Mouse (Mus musculus): ENCODE measurements around the gene Gne.

DNA sequence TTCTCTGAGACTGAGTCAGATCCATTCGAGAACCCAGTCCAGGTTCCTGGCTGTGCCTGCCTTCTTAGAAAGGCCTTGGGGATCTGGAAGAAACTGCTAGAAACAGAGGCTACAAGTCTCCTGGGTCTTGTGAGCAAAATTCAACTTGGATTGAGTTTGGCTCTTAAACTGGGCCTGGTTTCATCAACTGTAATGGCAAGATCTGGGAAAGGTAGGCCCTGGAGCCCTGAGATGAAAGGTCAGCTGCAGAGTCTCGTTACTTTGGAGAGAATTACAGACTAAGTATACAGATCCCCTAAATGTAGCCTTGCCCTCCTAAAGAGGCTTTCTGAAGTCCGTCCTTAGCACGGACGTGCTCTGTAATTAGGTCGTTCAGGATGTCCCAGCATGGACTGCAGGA lies 58.4 kb downstream of the Gne start:
- TF ChIP-seq EP300 (IDR thresholded peaks at IDR 0.05; ENCODE audit: insufficient read depth, low read depth, low read length) = no peak
- TF ChIP-seq CTCF (IDR thresholded peaks at IDR 0.05) = no peak

Measured in heart, adult 2 months (tissue).